Mouse (Mus musculus): ENCODE data around the gene Tmtc4. TPM values are rescaled to one million over a fixed set of nuclear protein-coding genes. Genes with fewer than 3 reads are reported as not detected.

The Tmtc4 gene
- total RNA-seq, 2 experiments from 2014 or later: 19.0 to 23.0 TPM

DNA sequence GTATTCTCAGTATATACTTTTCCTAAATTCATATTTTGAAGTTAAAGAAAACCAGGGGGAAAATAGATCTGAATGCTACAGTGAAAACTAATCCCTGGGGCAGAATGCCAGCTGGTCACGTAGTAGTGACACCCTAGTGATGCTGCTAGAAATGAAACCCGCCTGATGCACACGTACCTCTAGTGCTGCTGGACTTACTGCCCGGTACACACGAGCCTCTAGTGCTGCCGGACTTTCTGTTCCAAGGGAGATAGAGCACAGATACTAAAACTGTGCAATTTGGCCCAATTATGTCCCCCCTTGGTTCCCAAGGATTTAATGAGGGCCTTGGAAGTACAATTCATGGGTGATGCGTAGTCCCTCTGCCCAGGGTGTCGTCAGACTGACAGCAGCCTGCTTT is 108.8 kb downstream of the Tmtc4 start:
- Histone ChIP-seq H3K4me3 (no peak overlapping the region), H3K27ac (peak overlapping the region; percentile 78)
- DNase-seq (ENCODE audit: low spot score in 2 of 2): no peak
- TF ChIP-seq CTCF (conservative IDR thresholded peaks at IDR 0.05): no peak

DNA sequence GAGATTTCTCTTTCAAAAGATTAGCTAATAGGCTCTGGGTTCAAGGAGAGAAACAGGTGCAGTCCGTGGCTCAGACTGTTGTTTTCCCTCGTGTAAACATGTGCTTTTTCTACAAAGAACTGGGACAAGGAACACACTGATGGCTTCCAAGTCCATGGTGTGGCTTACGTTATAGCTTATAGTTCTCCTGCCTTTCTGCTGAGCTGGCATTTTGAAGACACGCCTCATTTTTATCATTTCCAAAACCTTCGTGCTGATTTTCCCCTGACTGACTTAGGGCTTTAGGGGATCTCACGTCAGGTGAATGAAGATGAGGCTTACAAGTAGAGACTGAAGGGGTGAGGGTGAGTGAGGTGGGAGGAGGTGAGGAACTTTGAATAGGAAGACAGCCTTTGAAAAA is 111.2 kb downstream of the Tmtc4 start:
- peak overlapping the region; percentile 6; the same call in 1 of the 2 replicates for H3K27ac ChIP-seq
- DNase-seq (ENCODE audit: low spot score in 2 of 2): no peak
- H3K4me3 ChIP-seq: no peak overlapping the region
- TF ChIP-seq CTCF (conservative IDR thresholded peaks at IDR 0.05): no peak

DNA sequence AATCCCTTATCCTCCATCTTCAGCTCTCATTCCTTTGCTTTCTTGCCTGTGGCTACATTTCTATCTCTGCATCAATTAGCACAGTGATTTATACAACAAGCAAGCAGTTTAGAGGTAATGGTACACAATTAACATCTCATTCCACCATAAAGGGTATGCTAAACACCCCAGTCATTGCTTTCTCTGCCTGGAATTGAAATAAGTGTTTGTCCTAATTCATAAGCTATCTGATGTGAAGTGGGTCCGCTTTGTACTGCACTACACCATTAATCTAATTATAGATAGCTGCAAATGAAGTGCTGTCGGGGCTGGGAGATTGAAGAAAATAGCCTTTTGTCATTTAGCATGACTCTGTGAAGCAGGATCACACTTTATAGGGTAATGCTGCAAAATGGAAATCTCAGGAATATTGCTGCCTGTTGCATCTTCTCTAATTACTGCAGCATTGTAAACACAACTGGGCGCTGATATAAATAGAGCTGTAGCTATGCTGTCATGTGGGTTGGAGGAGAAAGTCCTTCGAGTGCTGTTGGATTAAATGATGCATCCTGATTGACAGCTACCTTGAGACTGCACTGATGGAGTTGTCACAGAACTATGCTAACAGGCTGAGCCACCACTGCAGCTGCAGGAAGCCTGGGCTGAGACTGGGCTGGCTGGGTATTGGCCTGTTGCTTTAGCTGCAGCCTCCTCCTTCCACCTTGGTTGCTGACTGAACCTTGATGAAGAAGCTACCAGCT is 111.8 kb downstream of the Tmtc4 start:
- Histone ChIP-seq H3K27ac (peak overlapping the region; percentile 6; the same call in 1 of the 2 replicates), H3K4me3 (no peak overlapping the region)
- no peak for TF ChIP-seq CTCF (conservative IDR thresholded peaks at IDR 0.05)
- DNase-seq (ENCODE audit: low spot score in 2 of 2): no peak

DNA sequence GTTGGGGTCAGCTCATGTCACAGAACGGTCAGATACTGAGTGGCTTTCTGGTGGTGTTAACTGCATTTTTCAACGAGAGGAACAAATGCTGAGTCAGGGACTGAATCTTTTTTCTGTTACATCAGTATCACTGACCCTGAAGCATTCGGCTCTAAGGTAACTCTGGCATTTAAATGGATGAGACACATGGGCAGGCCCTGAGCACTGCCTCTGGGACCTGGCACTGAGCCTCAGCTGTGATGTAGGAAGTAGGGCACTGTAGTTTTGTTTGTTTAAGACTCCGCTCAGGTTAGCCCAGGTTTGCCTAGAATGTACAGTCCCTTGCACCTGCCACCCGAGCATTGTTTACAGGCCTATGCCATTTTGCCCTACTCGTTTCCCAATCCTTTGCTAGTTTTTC is 114.0 kb downstream of the Tmtc4 start:
- H3K4me3 ChIP-seq: no peak overlapping the region
- TF ChIP-seq CTCF (conservative IDR thresholded peaks at IDR 0.05): no peak
- no peak for DNase-seq (ENCODE audit: low spot score in 2 of 2)
- peak overlapping the region; percentile 54; the same call in 1 of the 2 replicates for H3K27ac ChIP-seq

Other genes with a start within 250 kb of the Tmtc4 start
- 10 to 100 TPM; 32.1 to 34.3 TPM for gene Ggact, start 70.3 kb downstream of the Tmtc4 start, total RNA-seq (2021)

All from layer of hippocampus, adult 2 months (tissue).